Mouse (Mus musculus) frontal cortex, postnatal 10 days (tissue): ENCODE measurements around the gene Skida1.

ENCODE experiments used
- DNase-seq, 2 experiments: peaks; one replicate each; pipeline ENCODE4 v3.0.0; 2022; ENCODE audit warnings: low spot score in 2 of 2, mixed read lengths in 1 of 2

Gene Skida1

GRCm38 (mm10) chr2:18040347-18041160 lies 8.3 kb downstream of the Skida1 start:
- no peak for DNase-seq

GRCm38 (mm10) chr2:18039566-18040290 lies 9.1 kb downstream of the Skida1 start:
- DNase-seq: no peak

GRCm38 (mm10) chr2:18038895-18039371 lies 9.9 kb downstream of the Skida1 start:
- no peak for DNase-seq

- no peak for DNase-seq
Measured at GRCm38 (mm10) chr2:18038141-18038752, 10.6 kb downstream of the Skida1 start.

- no peak for DNase-seq
Measured at GRCm38 (mm10) chr2:18037491-18037890, 11.4 kb downstream of the Skida1 start, which contains the start of gene A930004D18Rik. Gene A930004D18Rik (minus strand): TSS chr2:18037737.

GRCm38 (mm10) chr2:18034371-18035250 lies 14.2 kb downstream of the Skida1 start:
- no peak for DNase-seq

- no peak for DNase-seq
Measured at GRCm38 (mm10) chr2:18033166-18034108, 15.4 kb downstream of the Skida1 start.

GRCm38 (mm10) chr2:18032538-18032895 lies 16.3 kb downstream of the Skida1 start:
- no peak for DNase-seq

GRCm38 (mm10) chr2:18031831-18032537 lies 16.9 kb downstream of the Skida1 start:
- DNase-seq: no peak

GRCm38 (mm10) chr2:18031271-18031821 lies 17.5 kb downstream of the Skida1 start:
- no peak for DNase-seq

GRCm38 (mm10) chr2:18030581-18030980 lies 18.3 kb downstream of the Skida1 start:
- DNase-seq: no peak

- DNase-seq: no peak
Measured at GRCm38 (mm10) chr2:18029656-18030055, 19.2 kb downstream of the Skida1 start.

GRCm38 (mm10) chr2:18028140-18029021 lies 20.5 kb downstream of the Skida1 start:
- peak; percentile 72 to 81 for DNase-seq

GRCm38 (mm10) chr2:18027448-18028139 lies 21.3 kb downstream of the Skida1 start:
- DNase-seq: peak; percentile 89 to 94

GRCm38 (mm10) chr2:18026116-18026947 lies 22.5 kb downstream of the Skida1 start:
- DNase-seq: peak; percentile 41 to 44

- DNase-seq: no peak
Measured at GRCm38 (mm10) chr2:18025781-18026115, 23.1 kb downstream of the Skida1 start.

GRCm38 (mm10) chr2:18025116-18025515 lies 23.7 kb downstream of the Skida1 start:
- DNase-seq: no peak
